Mouse (Mus musculus) small intestine, adult 2 months (tissue): ENCODE data around the gene Daam1. TPM values are rescaled to one million over a fixed set of nuclear protein-coding genes. Genes with fewer than 3 reads are reported as not detected.

Source experiments
- H3K27ac ChIP-seq: fragments of 200-500 bp; 2 replicates; pipeline ENCODE4 v1.5.1; 2012; ENCODE audit warnings: low read depth, low read length, control low read depth, inconsistent platforms; ENCODE audit not compliant: insufficient read depth
- H3K27me3 ChIP-seq: fragments of 200-500 bp; 2 replicates; pipeline ENCODE4 v1.6.1; 2012; ENCODE audit warnings: mild to moderate bottlenecking, moderate library complexity, low read length, inconsistent platforms; ENCODE audit not compliant: control insufficient read depth, insufficient read depth
- H3K36me3 ChIP-seq: fragments of 200-500 bp; 2 replicates; pipeline ENCODE4 v1.6.1; 2012; ENCODE audit warnings: mild to moderate bottlenecking, low read length, control low read depth, inconsistent platforms; ENCODE audit not compliant: control insufficient read depth, insufficient read depth
- H3K4me1 ChIP-seq: fragments of 200-500 bp; 2 replicates; pipeline ENCODE4 v1.6.1; 2012; ENCODE audit warnings: low read length, inconsistent platforms, mixed read lengths; ENCODE audit not compliant: control insufficient read depth, insufficient read depth, insufficient read length
- H3K4me3 ChIP-seq: fragments of 200-500 bp; 2 replicates; pipeline ENCODE4 v1.5.1; 2012; ENCODE audit warnings: low read depth, mild to moderate bottlenecking, control low read depth, inconsistent platforms, low read length, moderate library complexity
- CTCF ChIP-seq: fragments of 200-500 bp; IDR thresholded peaks from 2 replicates; pipeline ENCODE4 v1.5.1; 2012; ENCODE audit warnings: low read depth, mild to moderate bottlenecking, control low read depth, inconsistent platforms, low read length, moderate library complexity, mixed read lengths; ENCODE audit not compliant: insufficient replicate concordance, insufficient read length; ENCODE audit errors: extremely low read depth
- POLR2A ChIP-seq: fragments of 200-500 bp; IDR thresholded peaks from 2 replicates; pipeline ENCODE4 v1.6.1; 2012; ENCODE audit warnings: low read depth, mild to moderate bottlenecking, control low read depth, inconsistent platforms, low read length, moderate library complexity
- WGBS: fragments of 180-500 bp; shearing (Covaris S2); methylation state at CpG from one replicate; pipeline ENCODE4 v1.1.7; 2018; 5-methylcytosine and 5-hydroxymethylcytosine counted together
- polyA plus RNA-seq: library from polyadenylated mRNA; depleted of rRNA; stranded (reverse); fragments of >200 nt; gene quantifications from 2 replicates; pipeline ENCODE4 v1.2.3, GENCODE M21; 2012; rRNA removed

Gene Daam1
- polyA plus RNA-seq = 1.2 and 2.4 TPM in 2 replicates

DNA sequence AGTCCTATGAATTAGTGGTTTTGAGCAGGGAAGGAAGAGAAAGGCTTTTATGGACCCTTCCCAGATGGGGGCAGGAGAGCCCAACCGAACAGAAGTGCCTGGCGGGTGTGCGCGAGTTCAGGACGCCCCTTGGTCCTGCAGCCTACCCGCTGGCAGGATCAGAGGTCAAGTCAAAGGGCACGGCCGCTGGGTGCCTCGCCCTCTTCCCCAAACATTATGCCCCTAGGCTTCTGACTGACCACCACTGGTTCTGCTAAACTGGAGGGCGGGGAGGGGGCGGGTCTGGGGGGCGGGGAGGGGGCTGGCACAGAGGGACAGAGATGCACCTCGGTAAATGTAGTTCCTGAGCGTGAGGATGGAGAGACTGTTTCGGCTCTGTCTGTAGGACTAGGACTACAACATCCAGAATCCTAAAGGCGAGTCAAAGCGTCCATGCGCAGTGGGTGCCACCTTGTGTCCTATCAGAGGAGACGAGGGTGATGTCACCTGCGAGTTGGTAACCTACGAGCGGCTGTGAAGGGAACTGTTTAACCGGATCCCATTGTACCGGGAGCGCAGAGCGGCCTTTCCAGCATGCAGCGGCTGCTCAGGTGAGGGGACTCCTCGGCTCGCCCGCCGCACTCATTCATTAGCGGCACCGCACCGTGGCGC, at the start of gene Daam1:
Daam1 (plus strand) TSS at position 472 of the 651 bp plus-strand sequence.
- Histone ChIP-seq H3K4me1 (no peaks in the 10 kb centered on the region), H3K36me3 (no peaks in the 10 kb centered on the region), H3K27ac (peak within 1 kb of the TSS; percentile 69), H3K27me3 (no peaks in the 10 kb centered on the region), H3K4me3 (peak within 1 kb of the TSS; percentile 83)
- 0% methylated on average over 35 of the region's 35 CpGs for WGBS
- TF ChIP-seq CTCF (peak; percentile 23; the same call in 1 of the 2 replicates), POLR2A (peak; percentile 92)

GRCm38 (mm10) chr12:71781220-71781619, 49.7 kb upstream of the Daam1 start:
- Histone ChIP-seq H3K27me3 (no peaks in the 10 kb centered on the region), H3K27ac (no peak overlapping the region), H3K4me1 (no peaks in the 10 kb centered on the region), H3K4me3 (no peak overlapping the region), H3K36me3 (no peaks in the 10 kb centered on the region)
- 50% methylated on average over 7 of the region's 7 CpGs for WGBS
- TF ChIP-seq CTCF (no peak), POLR2A (no peak)

DNA sequence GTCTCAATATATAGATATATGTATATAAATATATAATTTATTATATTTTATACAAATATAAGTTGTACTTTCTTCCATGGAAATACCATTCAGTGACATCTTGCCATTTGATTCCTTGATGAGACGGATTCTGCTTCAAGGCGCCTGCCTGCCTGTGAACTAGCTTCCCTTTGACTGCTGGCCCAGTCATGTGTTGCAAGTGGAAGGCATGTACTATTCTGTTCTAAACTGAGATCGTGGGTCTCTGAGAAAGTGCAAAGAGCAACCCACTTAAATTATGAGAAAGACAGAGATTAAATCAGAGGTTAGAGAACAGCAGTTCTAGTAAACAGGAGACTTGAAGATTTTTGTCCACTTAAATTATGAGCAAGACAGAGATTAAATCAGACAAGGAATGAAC, 46.9 kb upstream of the Daam1 start:
- TF ChIP-seq POLR2A (no peak), CTCF (no peak)
- 83% methylated on average over 3 of the region's 3 CpGs for WGBS

GRCm38 (mm10) chr12:71784666-71785255, 46.1 kb upstream of the Daam1 start:
- TF ChIP-seq POLR2A (no peak), CTCF (no peak)
- no peaks in the 10 kb centered on the region for H3K36me3 ChIP-seq

More for the DNA sequence above, 46.9 kb upstream of the Daam1 start:
- no peaks in the 10 kb centered on the region for H3K4me1 ChIP-seq
- no peak overlapping the region for H3K27ac ChIP-seq
- no peaks in the 10 kb centered on the region for H3K27me3 ChIP-seq
- no peaks in the 10 kb centered on the region for H3K36me3 ChIP-seq
- H3K4me3 ChIP-seq = no peak overlapping the region

DNA sequence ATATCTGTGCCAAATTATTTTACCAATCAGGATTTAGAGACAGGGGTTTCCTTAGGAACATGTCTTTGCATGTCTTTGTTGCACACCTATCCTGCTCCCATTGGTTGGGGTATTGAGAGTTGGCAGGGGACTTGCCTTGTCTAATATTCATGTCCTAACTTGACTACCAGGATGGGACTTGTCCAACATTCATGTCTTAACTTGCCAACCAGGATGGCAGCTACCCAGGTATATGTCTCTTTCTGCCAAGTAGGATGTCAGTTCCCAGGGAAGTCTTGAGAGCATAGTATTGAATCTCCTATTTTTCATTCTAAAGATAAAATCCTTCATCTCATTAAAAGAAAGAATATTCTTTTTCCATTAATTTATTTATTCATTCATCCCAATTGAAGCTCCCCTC, 44.4 kb upstream of the Daam1 start:
- H3K4me3 ChIP-seq = no peak overlapping the region
- H3K27ac ChIP-seq = no peak overlapping the region
- no peaks in the 10 kb centered on the region for H3K27me3 ChIP-seq
- no peaks in the 10 kb centered on the region for H3K4me1 ChIP-seq
- H3K36me3 ChIP-seq = no peaks in the 10 kb centered on the region
- no peak for TF ChIP-seq POLR2A
- no peak for TF ChIP-seq CTCF

More at GRCm38 (mm10) chr12:71784666-71785255, 46.1 kb upstream of the Daam1 start:
- WGBS = 70% methylated on average over 11 of the region's 11 CpGs
- no peak overlapping the region for H3K4me3 ChIP-seq
- no peaks in the 10 kb centered on the region for H3K4me1 ChIP-seq
- no peak overlapping the region for H3K27ac ChIP-seq
- no peaks in the 10 kb centered on the region for H3K27me3 ChIP-seq

DNA sequence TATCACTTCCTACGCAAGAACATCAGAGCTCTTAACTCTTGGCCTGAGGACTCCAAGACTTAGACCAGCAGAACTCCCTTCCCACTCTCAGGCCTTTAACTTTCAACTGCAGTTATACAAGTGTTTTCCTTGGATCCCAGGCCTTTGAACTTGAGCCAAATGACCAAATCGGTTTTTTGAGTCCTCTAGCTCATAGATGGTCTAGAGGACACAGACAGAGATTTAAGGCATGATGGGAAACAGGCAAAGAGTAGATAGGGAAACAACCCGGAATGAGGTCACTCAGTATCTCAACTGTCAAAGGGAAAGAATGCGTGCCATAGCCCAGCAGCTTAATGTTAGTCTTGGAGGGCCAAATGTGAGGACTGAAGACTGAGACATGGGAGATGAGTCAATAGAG, 42.1 kb upstream of the Daam1 start:
- H3K27ac ChIP-seq = no peak overlapping the region
- no peak for TF ChIP-seq POLR2A
- no peak for TF ChIP-seq CTCF
- 73% methylated on average over 4 of the region's 4 CpGs for WGBS
- H3K36me3 ChIP-seq = no peaks in the 10 kb centered on the region
- no peak overlapping the region for H3K4me3 ChIP-seq
- H3K27me3 ChIP-seq = no peaks in the 10 kb centered on the region
- H3K4me1 ChIP-seq = no peaks in the 10 kb centered on the region

DNA sequence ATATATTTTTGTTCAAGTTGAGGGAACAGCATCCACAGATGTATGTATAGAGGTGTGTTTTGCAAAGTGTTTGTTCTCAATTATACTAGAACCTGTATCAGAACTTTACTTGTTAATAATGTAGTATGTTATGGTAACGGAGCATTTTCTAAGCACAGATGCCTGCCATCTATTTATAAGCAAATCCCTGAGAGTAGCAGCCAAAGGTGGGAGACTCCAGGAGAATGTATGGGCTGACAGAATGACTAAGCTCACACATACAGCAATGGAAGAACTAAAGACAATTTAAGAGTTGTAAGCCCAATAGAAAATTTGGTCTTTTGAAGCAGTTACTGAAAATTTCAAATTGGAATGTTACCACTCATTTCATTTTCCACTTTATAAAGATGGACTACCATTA, 40.3 kb upstream of the Daam1 start:
- H3K36me3 ChIP-seq = no peaks in the 10 kb centered on the region
- no peak overlapping the region for H3K27ac ChIP-seq
- 98% methylated on average over 1 of the region's 1 CpGs for WGBS
- H3K27me3 ChIP-seq = no peaks in the 10 kb centered on the region
- H3K4me3 ChIP-seq = no peak overlapping the region
- H3K4me1 ChIP-seq = no peaks in the 10 kb centered on the region
- TF ChIP-seq CTCF (no peak), POLR2A (no peak)

GRCm38 (mm10) chr12:71793114-71793513, 37.8 kb upstream of the Daam1 start:
- Histone ChIP-seq H3K36me3 (no peaks in the 10 kb centered on the region), H3K4me1 (no peaks in the 10 kb centered on the region), H3K4me3 (no peak overlapping the region), H3K27me3 (no peaks in the 10 kb centered on the region), H3K27ac (no peak overlapping the region)
- 92% methylated on average over 2 of the region's 2 CpGs for WGBS
- no peak for TF ChIP-seq POLR2A
- no peak for TF ChIP-seq CTCF
